ENCODE assay signal across 8 mouse cellular contexts in genomic region chr16:17530640-17531288, GRCm38 (mm10). TPM values are rescaled to one million over a fixed set of nuclear protein-coding genes. Genes with fewer than 3 reads are reported as not detected.
A peak's percentile ranks its signal among the peaks of the same experiment; 100 is the strongest.
DNase-seq lines count a peak whose midpoint lies in the region; ATAC-seq and TF ChIP-seq lines count a peak whose summit lies in the region.

Thap7 (minus strand) TSS chr16:17531136.

- no peaks in the 10 kb centered on the region for H3K9me3 ChIP-seq in ES-Bruce4 (replicated peaks; ENCODE audit: control insufficient read depth, insufficient read depth, low read length, poor library complexity, severe bottlenecking)
- no peaks in the 10 kb centered on the region for H3K9me3 ChIP-seq in forebrain, embryonic 14.5 days (replicated peaks; ENCODE audit: control insufficient read depth, low read length)
- H3K9me3 ChIP-seq in neural tube, embryonic 15.5 days (replicated peaks), result no peaks in the 10 kb centered on the region

- TF ChIP-seq POLR2A in ES-Bruce4 (IDR thresholded peaks at IDR 0.05; ENCODE audit: insufficient read depth, low read length), result peak; percentile 75

- H3K27ac ChIP-seq in ES-Bruce4 (ENCODE audit: insufficient read depth, low read length), result peak within 1 kb of the TSS; percentile 35
- peak within 1 kb of the TSS; percentile 97 for H3K27ac ChIP-seq in forebrain, embryonic 14.5 days (ENCODE audit: low read depth, low read length)
- H3K27ac ChIP-seq in neural tube, embryonic 15.5 days (replicated peaks), result peak within 1 kb of the TSS; percentile 99

- peak within 1 kb of the TSS; percentile 95 for H3K4me3 ChIP-seq in ES-Bruce4 (ENCODE audit: low read depth, low read length)
- peak within 1 kb of the TSS; percentile 72 for H3K4me3 ChIP-seq in forebrain, embryonic 14.5 days (ENCODE audit: low read depth, low read length)
- H3K4me3 ChIP-seq in neural tube, embryonic 15.5 days (replicated peaks), result peak within 1 kb of the TSS; percentile 65

- peak; percentile 42; the same call in 1 of the 2 replicates for TF ChIP-seq EP300 in ES-Bruce4 (IDR thresholded peaks at IDR 0.05; ENCODE audit: insufficient read depth, low read depth, low read length)

- peak within 1 kb of the TSS; percentile 69 for H3K9ac ChIP-seq in ES-Bruce4 (ENCODE audit: low read depth, poor library complexity, severe bottlenecking)
- peak within 1 kb of the TSS; percentile 85 for H3K9ac ChIP-seq in forebrain, embryonic 14.5 days (ENCODE audit: low read length)
- peak within 1 kb of the TSS; percentile 73 for H3K9ac ChIP-seq in neural tube, embryonic 15.5 days (replicated peaks)

- peak within 1 kb of the TSS; percentile 93 for H3K4me2 ChIP-seq in forebrain, embryonic 14.5 days (ENCODE audit: low read length)
- peak within 1 kb of the TSS; percentile 95 for H3K4me2 ChIP-seq in neural tube, embryonic 15.5 days

- no peaks in the 10 kb centered on the region for H3K27me3 ChIP-seq in ES-Bruce4 (ENCODE audit: control insufficient read depth, insufficient read depth, low read length, poor library complexity, severe bottlenecking)
- no peaks in the 10 kb centered on the region for H3K27me3 ChIP-seq in forebrain, embryonic 14.5 days (replicated peaks; ENCODE audit: control insufficient read depth, insufficient read depth, low read length)
- no peaks in the 10 kb centered on the region for H3K27me3 ChIP-seq in neural tube, embryonic 15.5 days (replicated peaks)

- intact Hi-C loops in heart, postnatal 14 days (cut with DNase I), result loop anchor here (5.0 kb wide), 1 partner anchor 123 kb away; the partner anchor contains the start of genes Pi4ka and Snap29

- peak; percentile 99 for DNase-seq in forebrain, embryonic 14.5 days (ENCODE audit: low spot score)
- peak; percentile 97 to 98 for DNase-seq in heart, postnatal 14 days
- DNase-seq in layer of hippocampus, adult 11-12 months (ENCODE audit: low spot score), result peak; percentile 95
- DNase-seq in lung, adult 18-20 months, result peak; percentile 96 to 97
- DNase-seq in testis, postnatal 14 days (ENCODE audit: low spot score), result peak; percentile 96

- peak; percentile 90 for ATAC-seq in cerebellum, adult (ENCODE audit: insufficient number of reproducible peaks, low FRiP score, low TSS enrichment)
- peak; percentile 97 for ATAC-seq in forebrain, embryonic 14.5 days
- peak; percentile 97 for ATAC-seq in neural tube, embryonic 15.5 days (ENCODE audit: low FRiP score)

- H3K36me3 ChIP-seq in ES-Bruce4 (ENCODE audit: control insufficient read depth, insufficient read depth, low read length, poor library complexity, severe bottlenecking), result no peaks in the 10 kb centered on the region; the same call in 1 of the 2 replicates
- peaks cover 32% of the 10 kb centered on the region for H3K36me3 ChIP-seq in forebrain, embryonic 14.5 days (ENCODE audit: control insufficient read depth, insufficient read depth, low read length)
- H3K36me3 ChIP-seq in neural tube, embryonic 15.5 days, result peaks cover 34% of the 10 kb centered on the region

- H3K4me1 ChIP-seq in ES-Bruce4 (ENCODE audit: control insufficient read depth, insufficient read depth, low read length), result peaks cover 3% of the 10 kb centered on the region
- H3K4me1 ChIP-seq in forebrain, embryonic 14.5 days (ENCODE audit: control insufficient read depth, insufficient read depth, low read length), result peaks cover 11% of the 10 kb centered on the region
- H3K4me1 ChIP-seq in neural tube, embryonic 15.5 days, result peaks cover 29% of the 10 kb centered on the region

- WGBS in forebrain, embryonic 14.5 days, result 0% methylated on average over 67 of the region's 67 CpGs
- under 1% methylated on average over 67 of the region's 67 CpGs for WGBS in neural tube, embryonic 15.5 days

- no peak for TF ChIP-seq CTCF in ES-Bruce4 (IDR thresholded peaks at IDR 0.05; ENCODE audit: low read depth, low read length)

RNA-seq across cellular contexts. Expression of gene Thap7, which starts in this region (rescaled TPM):
- 12.9 and 13.1 TPM in 2 replicates for polyA plus RNA-seq in ES-Bruce4 (2011; ENCODE audit: insufficient read depth, insufficient read length, low read depth, missing spikeins)
- polyA plus RNA-seq in forebrain, embryonic 14.5 days (2014; fragmentation: Nextera tagmentation; extraction: Ambion mirVana), result 60.9 and 61.6 TPM in 2 replicates
- total RNA-seq in heart, postnatal 14 days (2021), result 10 to 100 TPM; 14.3 to 14.7 TPM
- 58.1 and 60.8 TPM in 2 replicates for polyA plus RNA-seq in neural tube, embryonic 15.5 days (2015; fragmentation: Nextera tagmentation; extraction: Ambion mirVana)

Comparison
In these comparisons a context has a peak if more than half of its experiments do, and no peak if none do; other contexts are left out.
1. Peak in every context shown above with its lines: DNase-seq, ATAC-seq, H3K4me3 ChIP-seq and H3K27ac ChIP-seq.
2. H3K27ac ChIP-seq: peak in every context shown above with its lines; median percentile 99 in neural tube, embryonic 15.5 days; 97 in forebrain, embryonic 14.5 days; 35 in ES-Bruce4.